Mouse (Mus musculus): Measurements from ENCODE around the gene S1pr1. TPM values are rescaled to one million over a fixed set of nuclear protein-coding genes. Genes with fewer than 3 reads are reported as not detected.

S1pr1 gene
- polyA plus RNA-seq, 1 experiment from 2014 or later = 15.7 TPM

Other genes with a start within 250 kb of the S1pr1 start
- gene Dph5, start 172.8 kb upstream of the S1pr1 start, polyA plus RNA-seq (2014; fragmentation: Nextera tagmentation; extraction: Ambion mirVana) = 28.6 and 31.1 TPM in 2 replicates

Measured in neural tube, embryonic 11.5 days (tissue).